Mouse (Mus musculus): ENCODE results near the gene Olfr692.
A peak's percentile ranks its signal among the peaks of the same experiment; 100 is the strongest.

Olfr692 gene

GRCm38 (mm10) chr7:105399935-105400624 lies 32.0 kb downstream of the Olfr692 start, which contains the start of gene Fam160a2:
Fam160a2 (minus strand) TSS chr7:105400054.
- peak; percentile 99 for DNase-seq (ENCODE audit: extremely low spot score, low spot score)

GRCm38 (mm10) chr7:105404268-105404667 lies 36.2 kb downstream of the Olfr692 start, which contains the start of gene Cnga4:
Cnga4 (plus strand) TSS chr7:105404568.
- DNase-seq (ENCODE audit: extremely low spot score, low spot score): no peak

- no peak for DNase-seq (ENCODE audit: extremely low spot score, low spot score)
Observed at GRCm38 (mm10) chr7:105406322-105406721, 38.3 kb downstream of the Olfr692 start.

GRCm38 (mm10) chr7:105411874-105412632 lies 44.0 kb downstream of the Olfr692 start:
- DNase-seq (ENCODE audit: extremely low spot score, low spot score): peak; percentile 79

GRCm38 (mm10) chr7:105414385-105414784 lies 46.4 kb downstream of the Olfr692 start:
- no peak for DNase-seq (ENCODE audit: extremely low spot score, low spot score)

- no peak for DNase-seq (ENCODE audit: extremely low spot score, low spot score)
Observed at GRCm38 (mm10) chr7:105416529-105416928, 48.5 kb downstream of the Olfr692 start.

- no peak for DNase-seq (ENCODE audit: extremely low spot score, low spot score)
Observed at GRCm38 (mm10) chr7:105418106-105418505, 50.1 kb downstream of the Olfr692 start.
